Mouse (Mus musculus) megakaryocyte, embryonic 14.5 days (primary cell): ENCODE results near the gene Hspb2. TPM values are rescaled to one million over a fixed set of nuclear protein-coding genes. Genes with fewer than 3 reads are reported as not detected.

ENCODE experiments used
- H3K27me3 ChIP-seq: replicated peaks from 2 replicates; pipeline ENCODE3; 2012; ENCODE audit warnings: inconsistent platforms
- H3K36me3 ChIP-seq: replicated peaks from 2 replicates; pipeline ENCODE3; 2012; ENCODE audit warnings: low read length, inconsistent platforms, mixed read lengths
- H3K4me1 ChIP-seq: 2 replicates; pipeline ENCODE4 v1.6.1; 2012; ENCODE audit warnings: inconsistent platforms
- H3K4me3 ChIP-seq: replicated peaks from 2 replicates; pipeline ENCODE3; 2012; ENCODE audit warnings: moderate library complexity, mild to moderate bottlenecking, inconsistent platforms
- H3K9me3 ChIP-seq: 2 replicates; pipeline ENCODE4 v1.6.1; 2012; ENCODE audit warnings: inconsistent platforms
- FLI1 ChIP-seq: IDR thresholded peaks from 2 replicates; pipeline ENCODE4 v1.6.1; 2012; ENCODE audit warnings: low read length, inconsistent platforms, mixed read lengths
- GATA1 ChIP-seq: IDR thresholded peaks from 3 replicates; pipeline ENCODE4 v1.6.1; 2012; ENCODE audit warnings: mixed read lengths, low read length, inconsistent platforms, borderline replicate concordance
- polyA plus RNA-seq: library from polyadenylated mRNA; stranded (reverse); fragments of >175 nt; gene quantifications from 2 replicates; pipeline ENCODE4 v1.2.3, GENCODE M21; 2012; ENCODE audit warnings: low replicate concordance; ENCODE audit not compliant: insufficient read depth

Gene Hspb2
- polyA plus RNA-seq, result not detected in 2 replicates

DNA sequence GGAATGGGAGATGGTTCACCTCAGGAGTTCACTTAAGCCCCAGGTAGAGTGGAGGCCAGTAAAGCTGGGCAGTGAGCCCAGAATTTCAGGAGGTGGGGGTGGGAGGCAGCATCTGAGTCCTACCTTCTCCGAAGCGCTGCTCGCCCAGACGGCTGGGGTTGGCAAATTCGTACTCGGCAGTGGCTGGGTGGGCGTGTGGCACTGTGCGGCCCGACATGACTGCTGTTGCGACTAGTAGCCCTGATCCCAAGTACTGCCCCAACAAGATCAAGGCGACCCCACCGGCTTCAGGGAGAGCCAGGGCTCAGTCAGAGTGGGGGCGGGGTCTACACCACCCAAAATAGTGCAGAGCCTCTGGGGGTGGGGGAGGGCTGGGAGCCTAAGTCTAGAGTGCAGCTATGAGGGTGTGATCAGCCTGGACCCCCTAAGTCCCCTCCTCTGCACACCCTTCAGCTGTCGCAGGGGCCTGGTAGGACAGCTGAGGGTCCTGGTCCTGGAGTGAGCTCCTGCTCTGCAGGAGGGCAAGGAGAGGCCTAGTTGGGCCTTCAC is at the start of gene Hspb2:
Hspb2 (minus strand) TSS at position 301 of the 549 bp plus-strand sequence.
- H3K4me1 ChIP-seq, result peaks cover 8% of the 10 kb centered on the region; the same call in 1 of the 2 replicates
- no peaks in the 10 kb centered on the region for H3K36me3 ChIP-seq
- peaks cover 35% of the 10 kb centered on the region for H3K27me3 ChIP-seq
- no peak within 1 kb of the TSS for H3K4me3 ChIP-seq
- TF ChIP-seq FLI1 (no peak), GATA1 (no peak)
- H3K9me3 ChIP-seq, result no peaks in the 10 kb centered on the region

DNA sequence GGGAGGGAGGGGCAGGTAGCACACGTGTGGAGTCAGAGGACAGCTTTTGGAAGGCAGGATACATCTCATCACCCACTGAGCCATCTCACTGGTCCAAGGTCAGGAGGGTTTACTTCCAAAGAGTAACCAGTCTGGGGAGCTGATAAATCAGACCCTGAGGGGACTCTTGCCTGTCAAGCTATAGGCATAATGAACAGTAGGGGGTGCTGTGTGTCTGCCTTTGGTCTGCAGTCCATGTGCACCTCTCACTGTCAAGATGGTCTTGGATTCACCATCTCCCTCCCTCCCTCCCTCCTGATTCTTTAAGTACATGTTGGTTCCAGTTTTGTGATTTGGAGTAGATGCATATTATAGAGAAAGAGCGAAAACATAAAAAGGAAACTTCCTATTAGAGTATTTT is 48.8 kb upstream of the Hspb2 start:
- TF ChIP-seq GATA1 (no peak), FLI1 (no peak)
- no peaks in the 10 kb centered on the region for H3K27me3 ChIP-seq
- peaks cover 87% of the 10 kb centered on the region for H3K36me3 ChIP-seq
- no peaks in the 10 kb centered on the region for H3K9me3 ChIP-seq
- no peak overlapping the region for H3K4me3 ChIP-seq
- H3K4me1 ChIP-seq, result peaks cover 36% of the 10 kb centered on the region

DNA sequence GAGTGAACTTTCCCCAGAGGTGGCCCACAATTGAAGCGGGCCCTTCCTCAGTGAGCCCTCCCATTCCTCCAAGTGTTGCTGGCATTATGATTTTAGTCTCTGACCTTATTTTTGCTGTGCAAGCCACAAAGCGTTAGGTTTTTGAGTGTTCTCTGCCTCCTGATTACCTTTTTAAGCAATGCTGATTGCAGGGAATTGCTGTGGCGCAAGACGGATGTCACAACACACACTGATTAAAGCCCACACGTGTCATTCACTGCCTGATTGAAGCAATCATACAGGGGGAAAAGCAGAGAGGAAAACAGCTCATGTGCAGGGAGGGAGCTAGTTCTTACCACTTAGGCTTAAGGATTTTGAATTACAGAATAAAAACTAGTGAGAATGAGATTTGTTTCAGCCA is 46.2 kb upstream of the Hspb2 start:
- Histone ChIP-seq H3K4me1 (peaks cover 15% of the 10 kb centered on the region), H3K36me3 (peaks cover 86% of the 10 kb centered on the region), H3K4me3 (no peak overlapping the region), H3K27me3 (no peaks in the 10 kb centered on the region), H3K9me3 (no peaks in the 10 kb centered on the region)
- no peak for TF ChIP-seq GATA1
- TF ChIP-seq FLI1, result no peak

DNA sequence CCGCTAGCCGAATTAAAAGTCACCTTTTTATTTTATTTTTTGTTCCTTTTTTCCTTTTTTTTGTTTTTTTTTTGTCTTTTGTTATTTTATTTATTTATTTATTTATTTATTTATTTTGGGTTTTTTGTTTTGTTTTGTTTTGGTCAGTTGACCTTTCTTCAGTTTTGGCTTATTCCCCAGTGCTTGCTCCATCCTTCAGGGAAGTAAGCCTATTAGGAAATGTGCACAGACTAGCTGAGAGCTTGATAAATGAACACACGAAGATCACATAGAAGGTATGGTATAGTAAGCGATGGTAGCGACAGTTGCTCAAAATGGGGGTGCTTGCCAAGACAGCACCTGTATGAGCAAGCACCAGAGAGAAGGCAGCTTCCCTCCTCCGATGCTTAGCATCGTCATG is 45.5 kb upstream of the Hspb2 start:
- H3K27me3 ChIP-seq, result no peaks in the 10 kb centered on the region
- H3K4me3 ChIP-seq, result no peak overlapping the region
- H3K4me1 ChIP-seq, result peaks cover 10% of the 10 kb centered on the region
- H3K9me3 ChIP-seq, result no peaks in the 10 kb centered on the region
- H3K36me3 ChIP-seq, result peaks cover 82% of the 10 kb centered on the region
- TF ChIP-seq FLI1 (no peak), GATA1 (no peak)

DNA sequence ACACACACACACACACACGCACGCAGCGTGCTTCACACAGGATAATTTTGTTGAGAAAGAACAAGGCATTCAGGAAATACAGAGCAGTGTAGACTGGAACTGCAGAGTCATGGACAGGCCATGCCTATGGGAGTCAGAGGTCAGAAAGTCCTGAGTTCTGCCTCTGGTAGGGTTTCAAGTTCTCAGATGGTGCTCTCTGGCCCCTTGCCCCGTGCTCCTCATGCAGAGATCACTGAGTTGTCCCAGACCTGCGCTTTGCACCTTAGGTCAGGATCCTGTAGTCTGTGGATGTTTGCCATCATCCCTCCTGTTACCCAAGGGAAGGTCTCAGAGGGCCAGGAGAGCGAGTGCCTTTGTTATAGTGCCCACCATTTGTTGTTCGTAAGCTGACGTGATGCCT is 44.6 kb upstream of the Hspb2 start:
- Histone ChIP-seq H3K4me1 (peaks cover 14% of the 10 kb centered on the region), H3K36me3 (peaks cover 82% of the 10 kb centered on the region), H3K9me3 (no peaks in the 10 kb centered on the region), H3K27me3 (no peaks in the 10 kb centered on the region), H3K4me3 (no peak overlapping the region)
- no peak for TF ChIP-seq GATA1

DNA sequence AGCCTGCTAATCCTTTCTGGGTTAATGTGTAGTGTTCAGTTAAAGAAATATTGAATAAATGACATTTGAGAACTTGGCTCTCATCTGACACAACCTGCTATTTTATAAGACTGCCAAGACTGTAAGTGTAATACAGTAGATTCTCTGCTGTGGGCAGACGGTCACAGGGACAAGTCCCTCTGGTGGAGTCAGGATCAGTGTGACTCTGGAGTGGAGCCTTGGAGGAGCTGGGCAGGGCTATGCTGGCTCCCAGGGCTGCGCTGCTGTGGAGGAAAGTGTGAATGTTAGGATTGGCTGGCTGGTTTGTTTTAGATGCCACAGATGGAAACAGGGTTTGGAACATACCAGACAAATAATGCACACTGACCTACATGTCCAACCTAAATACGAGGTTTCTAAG is 43.1 kb upstream of the Hspb2 start:
- H3K27me3 ChIP-seq, result no peaks in the 10 kb centered on the region
- H3K4me1 ChIP-seq, result peaks cover 20% of the 10 kb centered on the region
- no peak overlapping the region for H3K4me3 ChIP-seq
- no peaks in the 10 kb centered on the region for H3K9me3 ChIP-seq
- TF ChIP-seq FLI1 (no peak), GATA1 (no peak)
- H3K36me3 ChIP-seq, result peaks cover 83% of the 10 kb centered on the region

DNA sequence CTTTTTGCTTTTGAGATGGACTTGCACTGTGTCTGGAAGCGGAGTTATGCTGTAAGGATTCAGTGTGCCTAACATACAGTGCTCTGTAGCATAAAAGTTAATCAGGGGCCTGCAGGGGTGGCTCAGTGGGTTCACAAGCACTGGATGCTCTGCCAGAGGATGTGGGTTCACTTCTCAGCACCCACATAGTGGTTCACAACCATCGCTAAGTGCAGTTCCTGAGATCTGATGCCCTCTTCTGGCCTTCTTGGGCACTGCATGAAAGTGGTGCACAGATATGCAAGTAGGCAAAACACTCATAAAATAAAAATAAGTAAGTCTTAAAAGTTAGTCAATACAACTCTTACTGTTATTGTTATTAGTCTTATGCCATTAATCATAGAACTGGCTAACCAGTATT is 30.0 kb upstream of the Hspb2 start:
- TF ChIP-seq FLI1 (no peak), GATA1 (no peak)
- Histone ChIP-seq H3K4me1 (peaks cover 3% of the 10 kb centered on the region; the same call in 1 of the 2 replicates), H3K27me3 (no peaks in the 10 kb centered on the region), H3K9me3 (no peaks in the 10 kb centered on the region), H3K4me3 (no peak overlapping the region), H3K36me3 (peaks cover 88% of the 10 kb centered on the region)

DNA sequence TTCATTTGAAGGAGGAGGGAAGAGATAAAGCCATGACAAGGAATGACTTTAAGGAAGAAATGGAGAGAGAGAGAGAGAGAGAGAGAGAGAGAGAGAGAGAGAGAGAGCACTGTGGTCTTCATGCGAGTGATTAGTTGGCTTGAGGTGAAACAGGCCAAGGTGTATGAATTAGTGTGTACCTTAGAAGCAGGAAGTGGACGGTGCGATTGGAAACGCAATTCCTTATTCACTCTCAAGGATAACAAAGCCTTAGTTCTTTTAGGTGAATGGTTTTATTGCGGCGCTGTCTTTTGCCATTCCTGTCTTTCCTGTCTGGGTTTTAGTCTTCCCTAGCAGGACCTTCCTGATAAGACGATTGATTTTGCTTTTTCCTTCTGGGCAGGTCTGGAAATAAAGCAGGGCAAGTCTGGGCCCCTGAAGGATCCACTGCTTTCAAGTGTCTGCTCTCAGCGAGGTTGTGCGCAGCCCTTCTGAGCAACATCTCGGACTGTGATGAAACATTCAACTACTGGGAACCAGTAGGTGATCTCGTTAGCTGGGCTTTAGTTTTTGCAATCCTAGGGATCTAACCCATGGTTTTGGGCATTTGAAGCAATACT is 24.1 kb upstream of the Hspb2 start:
- no peak for TF ChIP-seq FLI1
- TF ChIP-seq GATA1, result no peak
- H3K9me3 ChIP-seq, result no peaks in the 10 kb centered on the region
- peak overlapping the region; percentile 96 for H3K4me3 ChIP-seq
- H3K4me1 ChIP-seq, result peaks cover 18% of the 10 kb centered on the region
- peaks cover 47% of the 10 kb centered on the region for H3K36me3 ChIP-seq
- H3K27me3 ChIP-seq, result no peaks in the 10 kb centered on the region

DNA sequence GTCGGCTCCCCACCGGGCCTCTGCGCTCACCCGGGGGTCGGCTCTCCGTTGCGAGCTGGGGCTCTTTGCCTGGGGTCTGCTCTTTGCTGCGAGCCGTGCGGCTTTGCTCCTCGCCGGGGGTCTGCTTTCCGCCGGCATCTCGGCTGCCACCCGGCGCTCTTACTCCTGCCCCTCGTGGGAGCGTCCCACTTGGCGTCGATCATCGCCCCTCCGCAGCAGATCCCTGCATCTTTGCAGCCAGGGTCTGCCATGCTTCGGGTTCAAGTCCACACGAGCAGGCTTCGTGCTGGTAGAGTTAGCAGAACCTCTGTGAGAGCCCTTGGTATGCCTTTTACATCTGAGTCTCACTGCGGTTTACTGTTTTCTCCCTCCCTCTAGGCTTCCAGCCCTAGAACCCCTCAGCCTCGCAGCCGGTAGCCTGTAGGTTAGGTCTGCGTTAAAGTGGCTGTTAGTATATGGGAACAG is 23.5 kb upstream of the Hspb2 start:
- Histone ChIP-seq H3K9me3 (no peaks in the 10 kb centered on the region), H3K4me3 (peak overlapping the region; percentile 96), H3K4me1 (peaks cover 18% of the 10 kb centered on the region), H3K36me3 (peaks cover 46% of the 10 kb centered on the region), H3K27me3 (no peaks in the 10 kb centered on the region)
- no peak for TF ChIP-seq FLI1
- no peak for TF ChIP-seq GATA1

DNA sequence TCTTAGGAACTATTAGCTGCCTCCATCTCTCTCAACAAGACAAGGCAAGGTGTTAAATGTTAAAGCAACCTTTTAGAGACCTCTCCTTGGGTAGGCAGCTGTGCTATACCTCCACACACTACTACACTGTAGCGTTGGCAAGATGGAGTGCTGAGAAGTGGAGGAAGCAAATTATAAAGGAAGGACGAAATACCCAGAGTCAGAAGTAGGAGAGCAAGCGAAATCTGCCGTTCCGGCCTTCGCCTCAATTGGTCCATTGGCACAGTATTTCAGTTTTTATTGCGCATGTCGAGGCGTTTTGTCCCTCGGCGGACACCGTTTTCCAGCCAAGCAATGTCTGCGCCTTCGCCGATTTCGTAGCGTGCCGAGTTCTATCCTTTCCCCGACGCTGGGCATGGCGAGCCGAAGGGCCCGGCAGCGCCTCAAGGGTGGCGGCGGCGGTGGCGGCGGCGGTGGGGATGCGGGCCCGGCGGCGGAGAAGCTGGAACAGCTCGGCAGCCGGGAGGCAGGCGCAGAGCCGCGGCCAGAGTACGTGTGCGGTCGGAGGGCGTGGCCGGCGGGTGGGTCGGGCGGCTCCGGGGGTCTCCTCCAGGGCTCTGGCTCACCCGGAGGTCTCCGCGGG is 22.9 kb upstream of the Hspb2 start, which contains the start of the genes Alg9 and 1110032A03Rik:
Alg9 (plus strand) TSS at position 29 of the 622 bp plus-strand sequence.
1110032A03Rik (minus strand) TSS at position 530 of the 622 bp plus-strand sequence.
- peak within 1 kb of the TSS; percentile 96 for H3K4me3 ChIP-seq
- peaks cover 18% of the 10 kb centered on the region for H3K4me1 ChIP-seq
- TF ChIP-seq GATA1 (no peak), FLI1 (no peak)
- no peaks in the 10 kb centered on the region for H3K27me3 ChIP-seq
- H3K36me3 ChIP-seq, result peaks cover 43% of the 10 kb centered on the region
- H3K9me3 ChIP-seq, result no peaks in the 10 kb centered on the region
